Mouse (Mus musculus) brain, embryonic 14.5 days (tissue): Measurements from ENCODE around the gene Erf.

Experiments
- CTCF ChIP-seq: fragments of 200-500 bp; IDR thresholded peaks from 2 replicates; pipeline ENCODE4 v1.5.1; 2012; ENCODE audit warnings: inconsistent platforms, mild to moderate bottlenecking, moderate library complexity, borderline replicate concordance; ENCODE audit not compliant: insufficient read depth, insufficient read length; ENCODE audit errors: extremely low read depth
- POLR2A ChIP-seq: fragments of 200-500 bp; IDR thresholded peaks from 2 replicates; pipeline ENCODE4 v1.6.1; 2012; ENCODE audit warnings: mild to moderate bottlenecking, inconsistent platforms, borderline replicate concordance; ENCODE audit not compliant: poor library complexity, insufficient read depth, insufficient read length, severe bottlenecking; ENCODE audit errors: extremely low read depth

DNA sequence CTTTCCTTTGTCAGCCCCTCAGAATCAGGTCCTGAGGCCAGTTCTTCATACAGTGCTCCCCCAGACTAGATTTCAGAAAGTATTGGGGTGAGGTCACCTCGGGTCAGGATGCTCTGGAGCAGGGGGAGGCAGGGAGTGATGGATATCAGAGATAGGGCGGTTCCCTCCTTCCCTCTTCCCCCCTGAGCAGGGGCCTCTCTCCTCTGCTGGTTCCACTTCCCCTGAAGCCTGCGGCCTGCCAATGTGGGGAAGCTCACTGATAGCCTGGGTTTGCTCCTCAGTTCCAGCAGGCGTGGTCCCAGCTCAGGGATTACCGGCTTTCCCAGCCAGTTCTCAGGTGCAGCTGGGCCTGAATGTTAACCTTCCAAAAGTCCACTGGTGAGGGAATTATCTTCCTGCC, 33.1 kb upstream of the Erf start:
- no peak for TF ChIP-seq CTCF
- TF ChIP-seq POLR2A = no peak
